Mouse (Mus musculus) ovary, postnatal 36 days (tissue): Measurements from ENCODE around the gene Med9.

Source experiments
- DNase-seq: peaks from one replicate; pipeline ENCODE4 v3.0.0; 2022; ENCODE audit warnings: low spot score, mixed read lengths

Gene Med9

DNA sequence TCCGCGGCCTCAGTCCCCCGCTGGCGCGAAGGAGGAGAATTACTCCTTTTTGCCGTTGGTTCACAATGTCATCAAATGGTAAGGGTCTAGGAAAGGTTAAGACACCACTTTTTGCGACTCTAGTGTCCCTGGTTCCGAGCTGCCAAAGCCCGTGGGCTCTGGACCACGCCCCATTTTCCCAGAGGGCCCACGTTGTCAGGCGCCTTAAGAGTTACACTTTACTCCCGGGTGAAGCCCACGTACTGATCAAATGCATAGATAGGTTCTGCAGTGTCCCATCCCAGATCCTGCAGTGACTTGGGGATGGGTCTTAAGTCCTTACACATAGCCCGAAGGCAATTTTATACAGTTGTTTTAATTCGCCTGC is 378 bp downstream of the Med9 start:
- DNase-seq: no peak

DNA sequence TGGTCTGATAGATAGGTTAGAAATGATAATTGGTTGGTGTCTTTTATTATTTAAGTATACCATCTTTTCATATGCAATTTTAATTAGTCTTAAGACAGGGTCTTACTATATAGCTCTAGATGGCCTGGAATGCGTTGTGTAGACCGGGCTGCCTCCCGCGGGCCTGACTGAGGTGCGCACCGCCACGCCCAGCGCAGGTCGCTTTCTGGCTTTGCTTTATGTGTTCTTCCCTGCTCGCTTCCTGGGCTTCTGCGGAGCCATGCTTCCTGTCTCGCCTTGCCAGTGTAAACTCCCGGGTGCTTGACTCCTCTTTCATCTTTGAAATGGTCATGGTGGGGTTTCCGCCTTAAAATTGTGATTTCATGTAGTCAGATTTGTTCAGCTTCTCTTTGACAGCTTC is 4.9 kb downstream of the Med9 start:
- no peak for DNase-seq

DNA sequence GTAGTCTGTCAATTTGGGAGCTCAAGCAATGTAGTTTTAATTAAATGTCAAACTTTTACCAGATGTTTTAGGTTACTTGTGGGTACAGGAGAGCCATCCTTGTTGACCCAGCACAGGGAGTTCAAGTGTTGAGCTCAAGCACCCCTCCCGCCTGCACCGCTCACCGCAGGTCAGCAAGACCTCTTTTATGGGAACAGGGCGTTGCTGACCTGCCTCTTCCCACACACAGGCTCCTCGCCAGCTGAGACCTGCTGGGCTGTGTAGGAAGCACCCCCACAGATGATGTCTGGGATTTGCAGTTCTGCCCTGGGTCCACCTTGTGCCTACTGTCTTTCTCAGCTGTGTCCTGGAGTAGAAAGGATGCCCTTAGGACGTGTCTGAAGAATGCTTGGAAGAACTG is 8.7 kb downstream of the Med9 start:
- peak; percentile 82 for DNase-seq

DNA sequence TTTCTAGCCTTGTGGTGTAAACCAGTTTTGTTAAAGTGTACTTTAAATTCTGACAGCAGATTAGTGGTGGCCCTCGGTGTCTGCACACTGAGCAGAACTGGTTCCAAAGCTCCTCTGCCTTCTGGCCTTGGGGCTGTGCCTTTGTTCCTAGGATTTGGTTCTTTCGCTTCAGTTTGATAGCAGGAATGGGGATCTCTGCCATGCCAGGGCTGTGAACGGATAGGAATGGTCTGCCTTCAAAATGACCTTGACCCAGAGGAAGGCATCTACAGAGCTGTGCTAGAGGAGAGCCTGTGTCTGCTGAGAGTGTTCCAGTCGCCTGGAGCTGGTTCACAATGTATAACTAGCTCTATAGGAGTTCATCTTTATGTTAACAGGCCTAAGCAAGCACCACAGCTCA is 11.4 kb downstream of the Med9 start:
- DNase-seq: no peak

DNA sequence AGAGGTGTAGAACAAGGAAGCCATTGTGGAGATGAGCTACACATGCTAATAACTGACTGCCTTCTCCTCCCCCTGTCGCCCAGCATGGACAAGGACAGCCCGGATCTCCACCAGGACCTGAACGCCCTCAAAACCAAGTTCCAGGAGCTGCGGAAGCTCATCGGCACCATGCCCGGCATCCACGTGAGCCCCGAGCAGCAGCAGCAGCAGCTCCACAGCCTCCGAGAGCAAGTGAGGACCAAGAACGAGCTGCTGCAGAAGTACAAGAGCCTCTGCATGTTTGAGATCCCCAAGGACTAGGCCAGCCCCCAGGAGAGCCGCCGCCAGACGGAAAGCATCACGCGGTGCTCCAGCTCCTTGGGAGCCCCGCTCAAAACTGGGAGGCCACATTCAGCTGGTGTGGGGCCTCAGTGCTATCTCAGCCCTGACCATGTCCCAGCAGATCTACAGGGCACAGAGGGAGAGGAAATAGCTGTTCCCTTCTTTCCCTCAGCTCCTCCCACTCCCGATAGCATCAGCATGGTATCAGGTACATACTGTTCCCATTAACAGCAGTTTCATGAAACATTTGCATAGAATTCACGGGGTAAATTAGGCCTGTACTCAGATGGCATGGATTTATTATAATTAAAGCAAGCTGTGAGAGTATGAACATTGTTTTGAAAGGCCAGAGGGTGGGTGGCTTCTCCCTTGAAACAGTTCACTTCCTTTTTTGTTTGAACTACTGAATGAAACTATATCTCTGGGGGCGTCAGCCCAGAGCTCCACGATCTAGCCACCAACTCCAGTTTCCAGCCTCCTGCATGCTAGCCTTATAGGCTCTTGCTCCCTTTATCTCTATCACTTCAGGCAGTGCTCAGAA is 12.7 kb downstream of the Med9 start:
- DNase-seq: no peak

DNA sequence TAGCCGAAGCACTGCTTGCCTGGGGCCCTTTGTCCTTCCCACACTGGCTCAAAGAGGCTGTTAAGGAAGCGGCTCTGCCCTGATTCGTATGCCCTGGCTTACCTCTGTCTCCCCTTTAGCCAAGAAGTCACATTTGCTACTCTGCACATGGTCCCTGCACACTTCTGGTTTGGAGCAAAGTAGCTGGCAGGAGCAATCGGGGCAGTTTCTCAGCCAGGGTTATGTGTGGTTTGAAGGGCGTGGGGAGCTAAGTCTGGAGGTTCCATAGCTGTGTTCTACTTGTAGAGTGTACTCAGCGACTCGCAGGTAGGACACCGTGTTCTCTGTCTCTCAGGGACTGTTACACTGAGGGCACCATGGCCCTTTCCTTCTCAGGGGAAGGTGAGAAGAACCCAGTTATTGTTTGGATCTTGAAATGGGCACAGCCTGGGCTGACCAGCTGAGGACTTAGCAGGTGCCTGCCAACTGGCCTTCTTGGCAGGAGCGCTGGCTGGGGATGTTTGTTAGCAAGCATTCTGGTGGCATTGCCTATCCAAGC is 13.4 kb downstream of the Med9 start:
- DNase-seq: no peak

DNA sequence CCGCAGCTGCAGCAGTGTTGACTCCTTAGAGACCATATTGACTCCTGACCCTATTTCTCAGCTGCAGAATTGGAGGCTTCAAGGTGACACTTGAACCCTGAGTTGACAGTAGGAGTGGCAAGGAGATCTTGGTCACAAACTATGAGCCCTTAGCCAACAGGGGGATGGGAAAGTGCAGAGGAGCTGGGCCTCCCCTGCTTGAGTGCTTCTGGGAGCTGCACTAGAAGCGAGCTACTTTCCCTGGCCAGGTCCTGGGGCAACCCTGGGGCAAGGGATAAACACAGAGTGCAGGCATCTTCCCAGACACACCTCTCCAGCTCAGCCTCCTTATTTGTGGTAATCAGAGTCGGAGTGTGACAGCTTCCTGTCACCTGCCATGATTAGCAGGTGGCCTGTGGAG is 14.6 kb downstream of the Med9 start:
- DNase-seq: no peak

DNA sequence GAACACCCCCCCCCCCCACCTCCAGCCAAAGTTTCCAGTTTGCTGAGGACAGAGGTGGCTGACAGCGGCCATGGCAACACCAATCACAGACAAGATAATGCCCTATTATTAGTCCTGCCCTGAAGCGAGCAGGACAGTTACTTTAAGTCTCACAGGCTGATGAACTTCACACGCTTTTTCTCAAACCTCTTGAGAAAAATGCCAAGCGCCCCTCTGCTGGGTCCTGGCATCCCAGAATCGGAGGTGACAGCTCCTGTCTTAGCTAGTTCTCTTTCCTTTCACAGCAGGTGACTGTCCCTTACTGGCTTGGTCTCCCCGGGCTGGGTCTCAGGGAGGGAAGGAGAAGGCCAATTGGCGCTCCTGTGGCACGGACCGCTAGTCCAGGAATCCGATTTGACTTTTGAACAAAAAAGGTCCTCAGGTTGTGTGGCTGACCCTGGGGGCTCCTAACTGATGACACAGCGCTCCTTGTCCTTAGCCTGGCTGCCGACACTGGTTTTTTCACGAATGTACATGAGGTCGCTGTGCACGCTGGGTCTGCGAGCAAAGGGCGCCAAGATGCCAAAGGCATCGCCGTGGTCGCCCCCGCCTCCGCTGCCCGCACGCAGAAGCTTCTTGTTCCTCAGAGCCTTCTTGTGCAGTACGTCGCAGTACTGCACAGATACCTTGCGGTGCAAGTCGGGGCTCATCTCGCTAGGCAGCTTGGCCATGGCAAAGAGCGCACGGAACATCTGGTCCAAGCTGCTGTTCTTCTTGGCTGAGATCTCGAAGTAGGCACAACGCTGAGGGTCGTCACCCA is 15.6 kb downstream of the Med9 start:
- peak; percentile 49 for DNase-seq

DNA sequence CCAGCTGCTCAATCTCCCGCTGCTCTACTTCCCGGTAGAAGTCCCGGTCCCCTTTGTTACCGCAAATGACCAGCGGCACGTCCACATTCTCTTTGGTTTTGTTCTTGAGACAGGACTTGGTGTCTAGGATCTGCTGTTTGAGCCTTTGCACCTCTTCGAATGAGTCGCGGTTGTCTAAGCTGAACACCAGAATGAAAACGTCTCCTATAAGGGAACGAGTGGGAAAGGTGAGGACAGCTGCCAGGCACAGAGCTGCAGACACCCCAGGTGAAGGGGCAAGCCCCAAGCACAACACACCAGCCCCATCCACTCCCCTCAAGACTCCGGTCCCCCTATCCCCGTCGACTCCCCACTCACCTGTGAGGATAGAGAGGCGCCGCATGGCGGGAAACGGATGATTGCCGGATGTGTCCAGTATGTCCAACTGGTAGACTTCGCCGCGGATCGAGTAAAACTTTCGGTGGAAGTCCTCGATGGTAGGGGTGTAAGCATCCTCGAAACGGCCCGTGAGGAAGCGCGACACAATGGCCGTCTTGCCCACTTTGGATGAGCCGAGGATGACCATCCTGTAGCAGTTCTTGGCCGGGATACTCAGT is 16.3 kb downstream of the Med9 start:
- DNase-seq: peak; percentile 48

DNA sequence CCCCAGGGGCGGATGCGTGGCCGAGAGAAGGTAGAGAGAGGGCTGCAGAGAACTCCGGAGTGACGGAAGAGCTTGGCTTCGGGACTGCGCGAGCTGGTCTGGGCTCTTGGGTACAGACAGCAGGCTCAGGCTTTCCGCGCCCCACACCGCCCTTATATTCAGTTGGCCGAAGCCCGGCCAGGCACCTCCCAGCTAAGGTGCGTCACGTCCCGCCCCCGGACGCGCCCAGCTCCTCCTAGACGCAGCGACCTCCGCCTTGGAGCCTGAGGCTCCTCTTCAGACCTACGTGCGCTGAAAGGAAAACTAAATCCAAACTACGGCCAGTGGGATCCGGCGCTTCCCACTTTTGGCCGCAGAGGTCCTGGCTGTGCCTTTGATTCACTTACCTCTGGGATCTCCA is 16.8 kb downstream of the Med9 start, which contains the start of gene Rasd1:
TSS of gene Rasd1 (minus strand) at position 127 of the 400 bp plus-strand sequence.
- peak; percentile 93 for DNase-seq

DNA sequence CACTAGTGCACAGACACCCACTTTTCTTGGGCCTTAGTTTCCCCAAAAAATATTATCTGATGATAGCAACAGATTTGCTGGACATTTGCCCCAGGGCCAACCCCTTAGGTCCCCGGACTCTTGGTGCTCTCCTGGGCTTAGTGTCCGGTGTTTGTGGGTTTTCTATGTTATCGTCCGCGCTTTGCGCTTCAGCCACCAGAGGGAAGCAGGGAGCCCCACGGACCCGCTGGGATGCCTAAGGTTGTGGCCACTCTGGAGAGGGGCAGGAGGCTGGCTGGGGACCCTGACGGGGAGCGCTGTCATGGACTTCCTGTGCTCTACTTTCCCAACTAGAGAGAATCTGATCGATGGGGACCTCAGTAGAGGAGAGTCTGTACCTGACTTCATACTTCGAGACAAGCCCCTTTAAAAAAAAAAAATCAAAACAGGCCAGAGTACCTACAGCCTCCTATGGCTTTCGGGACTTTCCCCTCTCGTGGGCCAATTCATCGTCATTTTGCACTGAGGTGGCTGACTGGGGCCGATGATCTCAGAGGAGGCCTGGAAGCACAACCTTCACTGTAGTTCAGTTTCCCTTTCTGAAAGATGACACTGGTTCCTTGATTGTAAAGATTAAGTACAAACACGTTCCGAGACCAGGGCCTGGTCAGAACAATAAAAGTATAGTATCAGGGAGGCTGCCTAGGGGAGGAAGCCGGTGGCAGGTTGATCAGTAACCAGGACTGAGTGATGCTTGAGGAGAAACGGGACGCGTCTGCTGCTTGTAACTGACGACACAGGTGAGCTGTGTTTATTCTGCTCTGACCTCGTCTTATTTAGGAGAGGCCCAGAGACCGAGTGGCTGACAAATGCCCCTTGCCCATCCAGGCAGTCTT is 17.5 kb downstream of the Med9 start:
- peak; percentile 84 for DNase-seq

DNA sequence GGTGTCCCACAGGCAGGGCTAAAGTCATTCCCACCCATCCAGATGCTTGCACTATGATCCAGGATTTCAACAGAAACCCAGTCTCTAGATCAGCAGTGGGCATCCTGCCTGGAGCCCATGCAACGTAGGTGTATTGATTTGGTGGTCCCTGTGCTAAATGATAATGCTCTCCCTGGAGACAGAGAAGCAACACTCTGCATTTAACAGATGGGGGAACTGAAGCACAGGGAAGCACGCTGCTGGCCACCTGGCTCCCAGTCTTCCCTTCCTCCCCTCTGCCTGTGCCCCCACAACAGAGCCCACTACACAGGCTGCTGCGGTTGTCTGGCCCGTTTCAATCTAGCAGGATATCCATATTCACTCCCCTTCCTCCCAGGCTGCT is 18.1 kb downstream of the Med9 start:
- DNase-seq: no peak

DNA sequence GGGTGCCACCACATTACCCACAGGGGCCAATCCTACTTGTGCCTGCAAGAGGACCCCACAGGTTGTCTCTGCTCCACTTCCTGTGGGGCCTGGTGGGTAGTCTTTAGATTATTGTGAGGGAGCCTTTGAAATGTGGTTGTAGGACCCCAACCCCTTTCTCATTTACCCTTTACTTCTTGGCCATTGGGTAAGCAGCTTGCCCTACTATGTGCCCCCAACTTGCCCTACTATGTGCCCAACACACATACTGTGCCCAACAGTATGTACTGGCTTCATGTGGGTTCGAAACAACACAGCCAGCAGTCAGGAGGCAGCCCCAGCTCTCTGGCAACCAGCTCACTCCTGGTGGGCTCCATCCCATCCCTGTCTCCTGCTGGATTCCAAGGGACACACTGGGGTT is 19.8 kb downstream of the Med9 start:
- DNase-seq: no peak

DNA sequence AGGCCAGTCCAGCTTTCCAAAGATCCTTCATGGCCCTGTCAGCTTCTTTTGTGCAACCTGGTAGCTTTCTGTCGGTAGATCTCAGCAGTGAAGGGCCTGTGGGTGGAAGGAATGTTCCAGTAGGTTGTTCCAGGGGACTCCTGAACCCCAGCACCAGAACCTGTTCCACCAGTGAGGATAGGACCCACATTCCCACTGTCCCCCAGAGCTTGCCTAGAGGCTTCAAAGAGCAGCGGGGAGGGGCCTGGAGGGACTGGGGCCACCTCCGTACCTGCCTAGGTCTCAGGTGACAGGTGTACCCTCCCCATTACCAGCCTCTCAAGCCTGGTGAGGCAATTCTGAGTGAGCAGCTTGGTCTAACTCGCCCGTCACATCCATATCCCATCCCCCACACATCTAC is 22.8 kb downstream of the Med9 start:
- DNase-seq: no peak

DNA sequence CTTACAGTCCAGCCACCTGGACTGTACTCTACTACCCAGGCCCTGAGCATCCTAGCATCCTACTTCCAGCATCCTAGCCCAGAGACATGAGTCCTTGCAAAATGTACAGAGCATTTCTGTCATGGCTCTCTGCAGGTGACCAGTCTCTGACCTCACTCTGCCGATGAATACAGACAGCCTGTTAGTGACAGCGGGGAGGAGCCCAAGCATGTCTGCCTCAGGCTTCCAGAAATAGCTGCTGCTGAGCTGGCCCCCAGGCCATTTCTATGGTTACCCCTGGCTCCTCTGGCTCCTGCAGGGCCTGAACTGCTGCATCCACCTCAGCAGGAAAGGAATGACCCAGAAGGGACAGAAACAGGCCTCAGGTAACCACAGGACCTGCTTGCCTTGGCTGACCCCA is 23.7 kb downstream of the Med9 start:
- no peak for DNase-seq

DNA sequence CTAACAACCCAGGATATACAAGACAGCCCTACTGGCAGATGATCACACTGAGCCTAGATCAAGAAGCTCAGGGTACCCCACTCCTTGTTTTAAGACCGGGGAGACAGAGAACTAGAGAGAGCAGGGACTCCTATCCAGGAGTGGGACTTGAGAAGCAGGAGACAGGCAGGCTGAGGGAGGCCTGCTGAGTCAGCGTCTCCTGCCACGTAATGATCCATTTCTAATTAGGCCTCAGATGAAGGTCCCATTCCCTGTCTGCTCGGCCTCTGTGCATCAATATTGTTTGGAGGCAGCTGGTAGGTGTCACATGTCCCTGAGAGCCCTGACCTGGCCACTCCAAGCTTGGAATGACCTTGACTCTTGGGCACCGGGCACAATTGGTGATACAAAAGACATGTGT is 25.4 kb downstream of the Med9 start:
- DNase-seq: no peak

DNA sequence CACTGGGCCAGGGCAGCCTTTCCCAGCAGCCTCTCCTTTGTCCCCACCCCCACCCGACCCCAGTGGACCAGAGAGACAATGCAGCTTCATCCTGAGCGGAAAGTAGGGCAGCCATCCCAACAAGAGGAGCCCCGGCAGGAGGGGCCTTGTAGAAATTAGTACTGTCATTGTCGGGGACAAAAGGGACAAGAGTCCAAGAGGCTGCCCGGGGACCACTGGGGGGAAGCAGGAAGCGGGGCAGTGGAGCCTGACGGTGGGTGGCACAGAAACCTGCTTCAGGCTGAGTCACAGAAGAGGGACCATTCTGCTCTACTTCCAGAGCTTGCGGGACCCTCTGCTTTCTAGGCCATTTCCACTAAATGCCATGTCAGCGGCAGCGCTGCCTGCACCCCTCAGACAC is 27.2 kb downstream of the Med9 start:
- no peak for DNase-seq

DNA sequence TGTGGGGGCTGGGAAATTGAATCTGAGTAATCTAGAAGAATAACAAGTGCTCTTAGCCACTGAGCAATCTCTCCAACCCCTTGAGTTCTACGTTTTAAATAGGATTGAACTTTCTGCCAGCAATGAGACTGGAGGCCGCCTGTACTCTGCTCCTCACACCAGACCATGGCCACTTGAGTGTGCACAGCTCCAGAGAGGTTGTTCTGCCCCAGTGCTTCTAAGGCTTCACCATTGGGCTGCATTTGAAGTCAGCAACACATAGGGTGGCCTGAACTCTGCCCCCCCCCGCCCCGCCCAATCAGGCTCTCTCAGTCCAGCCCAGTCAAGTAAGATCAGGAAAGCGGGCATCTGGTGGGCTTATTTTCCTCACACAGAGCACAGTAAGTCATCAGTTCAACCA is 29.8 kb downstream of the Med9 start:
- no peak for DNase-seq

DNA sequence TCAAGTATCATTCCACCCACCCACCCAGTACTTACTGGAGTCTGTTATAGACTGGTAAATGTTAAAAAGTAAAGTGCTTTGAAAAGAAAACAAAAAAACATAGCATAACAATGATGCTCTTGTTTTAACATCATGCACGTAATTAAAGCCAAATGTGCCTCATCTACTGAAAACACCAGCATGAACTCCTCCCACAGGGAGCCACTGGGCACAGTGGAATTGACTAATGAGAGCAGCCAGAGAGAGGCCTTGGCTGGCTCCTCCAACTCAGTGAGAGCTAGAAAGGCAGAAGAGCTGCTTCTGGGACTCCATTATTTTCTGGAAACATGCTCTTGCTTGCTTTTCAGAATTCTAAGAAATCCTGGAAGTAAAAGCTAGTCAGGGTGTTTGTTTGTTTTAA is 41.4 kb downstream of the Med9 start:
- DNase-seq: no peak

DNA sequence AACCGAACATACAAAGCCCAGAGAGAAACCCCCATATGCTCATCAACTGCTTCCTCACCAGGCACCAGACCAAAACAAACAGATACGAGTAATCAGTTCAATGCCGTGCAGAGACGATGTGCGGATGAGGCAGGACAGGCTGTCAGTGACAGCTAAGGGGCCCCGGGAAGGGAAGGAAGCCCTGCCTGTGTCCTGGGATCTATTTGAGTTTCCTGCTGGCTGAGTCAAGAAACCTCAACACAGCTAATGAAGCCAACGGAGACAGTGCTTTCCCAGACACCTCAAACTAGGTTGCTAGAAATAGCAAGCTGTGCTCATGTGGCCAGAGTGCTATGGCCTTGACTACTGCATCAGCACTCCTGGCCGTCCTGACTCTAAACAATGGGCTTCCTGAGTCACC is 43.4 kb downstream of the Med9 start:
- DNase-seq: no peak

DNA sequence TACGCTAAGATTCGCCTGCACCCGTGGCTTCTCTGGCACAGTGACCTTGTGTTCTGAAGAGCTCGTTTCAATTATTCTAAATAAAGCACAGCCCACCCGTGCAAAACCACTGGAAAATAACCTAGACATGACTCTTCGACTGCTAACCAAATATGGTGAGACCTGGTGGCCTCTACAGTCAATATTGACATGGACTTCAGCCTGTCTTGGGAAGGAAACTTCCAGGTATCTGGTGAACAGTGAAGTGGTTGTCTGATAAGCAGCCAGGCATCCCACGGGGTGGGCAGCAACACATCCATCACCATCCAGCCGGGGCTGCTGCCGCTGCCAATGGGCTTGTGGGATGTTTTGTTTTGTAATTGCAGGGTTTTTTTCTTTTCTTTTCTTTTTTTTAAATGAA is 46.3 kb downstream of the Med9 start:
- no peak for DNase-seq
